Mouse (Mus musculus) liver, embryonic 16.5 days (tissue): ENCODE results near the gene Gm17606. TPM values are rescaled to one million over a fixed set of nuclear protein-coding genes. Genes with fewer than 3 reads are reported as not detected.

ENCODE experiments used
- ATAC-seq: fragments of 200-750 bp; cut with Nextera tagmentation; 2 replicates; pipeline ENCODE4 v1.8.0; 2017; ENCODE audit warnings: low read depth, mild to moderate bottlenecking, moderate number of reproducible peaks, moderate library complexity
- H3K27ac ChIP-seq: fragments of 300-500 bp; sonication (generic); 2 replicates; pipeline ENCODE4 v1.5.1; 2014; ENCODE audit warnings: mild to moderate bottlenecking, low read length
- H3K27me3 ChIP-seq: fragments of 300-500 bp; sonication (generic); 2 replicates; pipeline ENCODE4 v1.6.1; 2014; ENCODE audit warnings: low read depth, low read length, mixed read lengths; ENCODE audit not compliant: control insufficient read depth, insufficient read depth
- H3K36me3 ChIP-seq: fragments of 300-500 bp; sonication (generic); 2 replicates; pipeline ENCODE4 v1.6.1; 2014; ENCODE audit warnings: mild to moderate bottlenecking; ENCODE audit not compliant: control insufficient read depth, insufficient read depth
- H3K4me1 ChIP-seq: fragments of 300-500 bp; sonication (generic); 2 replicates; pipeline ENCODE4 v1.6.1; 2014; ENCODE audit warnings: low read depth, low read length, mixed read lengths; ENCODE audit not compliant: control insufficient read depth
- H3K4me2 ChIP-seq: fragments of 300-500 bp; sonication (generic); 2 replicates; pipeline ENCODE4 v1.6.1; 2014; ENCODE audit warnings: low read depth, low read length, mixed read lengths
- H3K4me3 ChIP-seq: fragments of 300-500 bp; sonication (generic); 2 replicates; pipeline ENCODE4 v1.5.1; 2014; ENCODE audit warnings: low read depth, mild to moderate bottlenecking, low read length
- H3K9ac ChIP-seq: fragments of 300-500 bp; sonication (generic); 2 replicates; pipeline ENCODE4 v1.6.1; 2014; ENCODE audit warnings: low read depth, low read length
- H3K9me3 ChIP-seq: fragments of 300-500 bp; sonication (generic); replicated peaks from 2 replicates; pipeline ENCODE4 v1.6.1; 2016; ENCODE audit warnings: low read length; ENCODE audit not compliant: control insufficient read depth
- WGBS: fragments of 180-500 bp; shearing (Covaris S2); extraction: QIAGEN DNeasy Blood & Tissue Kit; methylation state at CpG from one replicate; pipeline ENCODE4 v1.1.7; 2014; ENCODE audit not compliant: insufficient replicate concordance; 5-methylcytosine and 5-hydroxymethylcytosine counted together
- polyA plus RNA-seq: library from polyadenylated mRNA; unstranded; fragments of >200 nt; fragmentation: Nextera tagmentation; extraction: Ambion mirVana; gene quantifications from 2 replicates; pipeline ENCODE4 v1.2.1, GENCODE M21; 2015

Gm17606 gene
- polyA plus RNA-seq, 1 experiment from 2014 or later: not detected

- Histone ChIP-seq H3K4me3 (no peak overlapping the region), H3K27me3 (no peaks in the 10 kb centered on the region), H3K4me1 (no peaks in the 10 kb centered on the region), H3K27ac (no peak overlapping the region), H3K9ac (no peak overlapping the region), H3K4me2 (no peak overlapping the region), H3K36me3 (peaks cover 72% of the 10 kb centered on the region), H3K9me3 (no peaks in the 10 kb centered on the region)
- 82% methylated on average over 10 of the region's 10 CpGs for WGBS
- ATAC-seq: no peak
Measured at GRCm38 (mm10) chr14:54664477-54665222, 23.9 kb downstream of the Gm17606 start.

- no peaks in the 10 kb centered on the region for H3K4me1 ChIP-seq
- no peaks in the 10 kb centered on the region for H3K27me3 ChIP-seq
- no peak overlapping the region for H3K4me3 ChIP-seq
- H3K4me2 ChIP-seq: no peak overlapping the region
- H3K9me3 ChIP-seq: no peaks in the 10 kb centered on the region
- WGBS: 54% methylated on average over 4 of the region's 4 CpGs
- peaks cover 42% of the 10 kb centered on the region for H3K36me3 ChIP-seq
- no peak overlapping the region for H3K27ac ChIP-seq
- no peak overlapping the region for H3K9ac ChIP-seq
- ATAC-seq: 0 out of 2 replicates have a peak, but pooled peaks have one; percentile 35
Measured at GRCm38 (mm10) chr14:54669381-54669780, 28.6 kb downstream of the Gm17606 start.

- H3K4me1 ChIP-seq: no peaks in the 10 kb centered on the region; the same call in 1 of the 2 replicates
- H3K4me2 ChIP-seq: no peak overlapping the region
- no peak overlapping the region for H3K27ac ChIP-seq
- no peak for ATAC-seq
- H3K27me3 ChIP-seq: no peaks in the 10 kb centered on the region
- WGBS: 47% methylated on average over 2 of the region's 2 CpGs
- no peak overlapping the region for H3K4me3 ChIP-seq
- no peak overlapping the region for H3K9ac ChIP-seq
- no peaks in the 10 kb centered on the region for H3K9me3 ChIP-seq
- peaks cover 35% of the 10 kb centered on the region for H3K36me3 ChIP-seq
Measured at GRCm38 (mm10) chr14:54674317-54674716, 33.6 kb downstream of the Gm17606 start.

GRCm38 (mm10) chr14:54676290-54676689 is 35.5 kb downstream of the Gm17606 start:
- 80% methylated on average over 5 of the region's 5 CpGs for WGBS

GRCm38 (mm10) chr14:54678657-54679304 is 38.0 kb downstream of the Gm17606 start:
- Histone ChIP-seq H3K4me3 (no peak overlapping the region), H3K27me3 (no peaks in the 10 kb centered on the region), H3K9me3 (no peaks in the 10 kb centered on the region), H3K27ac (no peak overlapping the region), H3K9ac (no peak overlapping the region), H3K4me2 (peak overlapping the region; percentile 13; the same call in 1 of the 2 replicates), H3K36me3 (peaks cover 33% of the 10 kb centered on the region), H3K4me1 (peaks cover 8% of the 10 kb centered on the region)
- ATAC-seq: peak; percentile 88
- 79% methylated on average over 16 of the region's 16 CpGs for WGBS

More at GRCm38 (mm10) chr14:54676290-54676689, 35.5 kb downstream of the Gm17606 start:
- no peak overlapping the region for H3K9ac ChIP-seq
- no peak overlapping the region for H3K27ac ChIP-seq
- peaks cover 34% of the 10 kb centered on the region for H3K36me3 ChIP-seq
- H3K9me3 ChIP-seq: no peaks in the 10 kb centered on the region
- no peaks in the 10 kb centered on the region; the same call in 1 of the 2 replicates for H3K4me1 ChIP-seq
- no peak overlapping the region for H3K4me2 ChIP-seq
- ATAC-seq: no peak
- no peak overlapping the region for H3K4me3 ChIP-seq
- no peaks in the 10 kb centered on the region for H3K27me3 ChIP-seq

GRCm38 (mm10) chr14:54682396-54682795 is 41.6 kb downstream of the Gm17606 start:
- WGBS: 69% methylated on average over 3 of the region's 3 CpGs
- Histone ChIP-seq H3K9me3 (no peaks in the 10 kb centered on the region), H3K9ac (no peak overlapping the region; the same call in 1 of the 2 replicates), H3K4me2 (no peak overlapping the region), H3K36me3 (peaks cover 20% of the 10 kb centered on the region), H3K4me3 (no peak overlapping the region), H3K4me1 (peaks cover 12% of the 10 kb centered on the region), H3K27ac (no peak overlapping the region), H3K27me3 (no peaks in the 10 kb centered on the region)
- ATAC-seq: no peak

- H3K4me1 ChIP-seq: peaks cover 23% of the 10 kb centered on the region
- H3K27ac ChIP-seq: peak overlapping the region; percentile 100
- peak overlapping the region; percentile 78 for H3K4me2 ChIP-seq
- 1% methylated on average over 8 of the region's 8 CpGs for WGBS
- H3K27me3 ChIP-seq: no peaks in the 10 kb centered on the region
- H3K9ac ChIP-seq: peak overlapping the region; percentile 98
- peak overlapping the region; percentile 79 for H3K4me3 ChIP-seq
- peaks cover 18% of the 10 kb centered on the region for H3K36me3 ChIP-seq
- H3K9me3 ChIP-seq: no peaks in the 10 kb centered on the region
- peak; percentile 2; the same call in 1 of the 2 replicates for ATAC-seq
Measured at GRCm38 (mm10) chr14:54685471-54685870, 44.7 kb downstream of the Gm17606 start.

GRCm38 (mm10) chr14:54686063-54686521 is 45.3 kb downstream of the Gm17606 start, which contains the start of gene 1700123O20Rik:
Gene 1700123O20Rik (plus strand): TSS chr14:54686216.
- peak within 1 kb of the TSS; percentile 100 for H3K27ac ChIP-seq
- H3K9me3 ChIP-seq: no peaks in the 10 kb centered on the region
- peak within 1 kb of the TSS; percentile 78 for H3K4me2 ChIP-seq
- H3K27me3 ChIP-seq: no peaks in the 10 kb centered on the region
- H3K4me1 ChIP-seq: peaks cover 23% of the 10 kb centered on the region
- peak within 1 kb of the TSS; percentile 79 for H3K4me3 ChIP-seq
- peak within 1 kb of the TSS; percentile 98 for H3K9ac ChIP-seq
- peak; percentile 83 for ATAC-seq
- H3K36me3 ChIP-seq: peaks cover 24% of the 10 kb centered on the region
- under 1% methylated on average over 41 of the region's 41 CpGs for WGBS
